Mouse (Mus musculus) forebrain, postnatal 0 days (tissue): Measurements from ENCODE around the gene Naa38. TPM values are rescaled to one million over a fixed set of nuclear protein-coding genes. Genes with fewer than 3 reads are reported as not detected.

Experiments
- ATAC-seq: fragments of 200-750 bp; cut with Nextera tagmentation; 2 replicates; pipeline ENCODE4 v1.8.0; 2017; ENCODE audit warnings: mild to moderate bottlenecking, moderate library complexity
- DNase-seq: peaks from one replicate; pipeline ENCODE4 v3.0.0-alpha.2; 2015
- H3K27ac ChIP-seq: fragments of 300-500 bp; sonication (generic); 2 replicates; pipeline ENCODE4 v1.5.1; 2014; ENCODE audit warnings: low read depth, mild to moderate bottlenecking, antibody characterized with exemption, low read length, moderate library complexity, mixed read lengths
- H3K27me3 ChIP-seq: fragments of 300-500 bp; sonication (generic); 2 replicates; pipeline ENCODE4 v1.6.1; 2014; ENCODE audit warnings: mild to moderate bottlenecking, low read length, mixed read lengths; ENCODE audit not compliant: insufficient read depth
- H3K36me3 ChIP-seq: fragments of 300-500 bp; sonication (generic); 2 replicates; pipeline ENCODE4 v1.6.1; 2014; ENCODE audit warnings: mild to moderate bottlenecking, moderate library complexity; ENCODE audit not compliant: insufficient read depth
- H3K4me1 ChIP-seq: fragments of 300-500 bp; sonication (generic); 2 replicates; pipeline ENCODE4 v1.6.1; 2014; ENCODE audit warnings: antibody characterized with exemption; ENCODE audit not compliant: insufficient read depth
- H3K4me2 ChIP-seq: fragments of 300-500 bp; sonication (generic); 2 replicates; pipeline ENCODE4 v1.6.1; 2014; ENCODE audit warnings: low read depth, mild to moderate bottlenecking, moderate library complexity
- H3K4me3 ChIP-seq: fragments of 300-500 bp; sonication (generic); 2 replicates; pipeline ENCODE4 v1.5.1; 2014; ENCODE audit warnings: low read depth, low read length, mixed read lengths
- H3K9ac ChIP-seq: fragments of 300-500 bp; sonication (generic); 2 replicates; pipeline ENCODE4 v1.6.1; 2014; ENCODE audit warnings: mild to moderate bottlenecking
- H3K9me3 ChIP-seq: fragments of 300-500 bp; sonication (generic); 2 replicates; pipeline ENCODE4 v1.6.1; 2016; ENCODE audit warnings: low read length
- CTCF ChIP-seq: sonication (generic); IDR thresholded peaks from 2 replicates; pipeline ENCODE4 v1.5.1; 2016; ENCODE audit warnings: antibody characterized with exemption, control low read depth, low read depth
- WGBS: fragments of 180-500 bp; shearing (Covaris S2); extraction: QIAGEN DNeasy Blood & Tissue Kit; methylation state at CpG from one replicate; pipeline ENCODE4 v1.1.7; 2014; 5-methylcytosine and 5-hydroxymethylcytosine counted together
- polyA plus RNA-seq: library from polyadenylated mRNA; unstranded; fragments of >200 nt; fragmentation: Nextera tagmentation; extraction: Ambion mirVana; gene quantifications from 2 replicates; pipeline ENCODE4 v1.2.1, GENCODE M21; 2015
- total RNA-seq: library from RNA; depleted of rRNA; stranded (reverse); fragments of >200 nt; gene quantifications from 2 replicates; pipeline ENCODE4 v1.2.3, GENCODE M21; 2014

The Naa38 gene
- total and polyA plus RNA-seq, 2 experiments from 2014 or later: 47.7 to 125 TPM

GRCm38 (mm10) chr11:69401210-69401637 is 5.9 kb downstream of the Naa38 start:
- no peaks in the 10 kb centered on the region for H3K27me3 ChIP-seq
- DNase-seq (peak; percentile 95), ATAC-seq (peak; percentile 83)
- 19% methylated on average over 22 of the region's 22 CpGs for WGBS
- H3K9me3 ChIP-seq: no peaks in the 10 kb centered on the region
- peak overlapping the region; percentile 5; the same call in 1 of the 2 replicates for H3K27ac ChIP-seq
- peaks cover 69% of the 10 kb centered on the region for H3K36me3 ChIP-seq
- TF ChIP-seq CTCF: peak; percentile 96
- no peak overlapping the region for H3K4me3 ChIP-seq
- H3K4me2 ChIP-seq: no peak overlapping the region
- H3K4me1 ChIP-seq: 0 out of 2 replicates have a peak, but pooled peaks cover 6% of the 10 kb centered on the region
- H3K9ac ChIP-seq: no peak overlapping the region

DNA sequence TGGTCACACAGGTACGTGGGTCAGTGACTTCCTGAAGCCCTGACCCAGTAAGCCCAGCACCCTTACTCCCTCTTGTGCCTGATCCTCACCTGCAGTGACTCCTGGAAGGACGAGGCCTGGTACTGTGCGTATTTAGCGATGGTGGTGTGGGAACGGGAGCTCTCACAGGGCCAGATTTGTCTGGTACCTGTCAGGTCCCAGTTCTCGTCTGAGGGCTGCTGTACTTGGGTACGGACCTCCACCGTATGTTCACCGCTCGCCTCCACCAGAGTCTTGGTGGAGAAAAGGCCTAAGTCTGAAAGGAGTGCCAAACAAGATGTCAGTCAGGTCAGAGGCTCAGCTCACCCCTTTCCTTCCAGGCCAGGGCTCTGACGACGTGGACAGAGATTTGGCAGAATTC is 6.7 kb downstream of the Naa38 start:
- Histone ChIP-seq H3K4me2 (no peak overlapping the region), H3K27ac (no peak overlapping the region), H3K4me3 (no peak overlapping the region), H3K9me3 (no peaks in the 10 kb centered on the region), H3K27me3 (no peaks in the 10 kb centered on the region), H3K36me3 (peaks cover 76% of the 10 kb centered on the region), H3K9ac (no peak overlapping the region), H3K4me1 (no peaks in the 10 kb centered on the region)
- WGBS: 87% methylated on average over 12 of the region's 12 CpGs
- TF ChIP-seq CTCF: no peak
- DNase-seq: no peak
- no peak for ATAC-seq

DNA sequence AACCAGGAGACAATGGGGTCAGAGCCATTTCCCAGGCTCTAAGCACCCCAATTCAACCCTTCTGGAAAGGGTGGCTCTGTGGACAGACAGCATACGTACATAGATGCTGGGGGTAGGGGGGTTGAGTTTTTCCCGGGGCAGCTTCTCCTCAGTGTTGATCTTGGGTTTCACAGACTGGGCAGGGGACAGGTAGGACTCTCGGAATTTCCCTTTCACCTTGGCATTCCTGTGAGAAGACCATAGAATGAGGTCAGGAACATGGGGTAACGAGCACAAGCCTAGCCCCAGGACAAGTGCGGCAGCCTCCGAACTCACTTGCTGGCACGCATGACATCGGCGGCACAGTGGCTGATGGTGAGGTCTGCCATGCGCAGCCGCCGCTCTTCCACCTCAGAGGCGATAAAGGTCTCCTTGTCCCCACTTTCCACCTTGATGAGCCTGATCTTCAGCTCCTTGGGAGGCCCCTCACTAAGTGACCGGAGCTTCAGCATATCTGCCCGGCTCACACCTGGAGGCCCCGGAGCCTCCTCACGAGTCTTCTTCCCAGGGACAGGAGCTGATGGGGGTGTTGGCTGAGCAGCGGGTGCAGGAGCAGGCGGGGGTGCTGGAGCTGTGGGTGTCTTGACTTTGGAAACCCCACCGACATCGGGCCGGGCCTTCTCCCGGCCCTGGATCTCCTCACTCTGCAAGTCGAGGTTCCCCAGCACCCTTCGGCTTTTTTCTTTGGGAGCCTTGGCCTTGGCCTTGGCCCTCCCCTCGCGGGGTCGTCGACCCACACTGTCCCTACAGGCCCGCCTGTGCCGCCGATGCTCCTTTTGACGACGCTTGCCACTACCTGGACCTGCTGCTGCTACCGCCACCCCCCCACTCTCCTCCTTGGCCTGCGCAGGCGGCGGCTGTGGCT is 8.7 kb downstream of the Naa38 start:
- no peaks in the 10 kb centered on the region; the same call in 1 of the 2 replicates for H3K4me1 ChIP-seq
- 91% methylated on average over 34 of the region's 38 CpGs for WGBS
- H3K27ac ChIP-seq: no peak overlapping the region
- H3K9me3 ChIP-seq: no peaks in the 10 kb centered on the region
- TF ChIP-seq CTCF: no peak
- ATAC-seq (no peak), DNase-seq (no peak)
- peaks cover 86% of the 10 kb centered on the region for H3K36me3 ChIP-seq
- H3K27me3 ChIP-seq: no peaks in the 10 kb centered on the region
- no peak overlapping the region for H3K9ac ChIP-seq
- no peak overlapping the region for H3K4me3 ChIP-seq
- no peak overlapping the region for H3K4me2 ChIP-seq

DNA sequence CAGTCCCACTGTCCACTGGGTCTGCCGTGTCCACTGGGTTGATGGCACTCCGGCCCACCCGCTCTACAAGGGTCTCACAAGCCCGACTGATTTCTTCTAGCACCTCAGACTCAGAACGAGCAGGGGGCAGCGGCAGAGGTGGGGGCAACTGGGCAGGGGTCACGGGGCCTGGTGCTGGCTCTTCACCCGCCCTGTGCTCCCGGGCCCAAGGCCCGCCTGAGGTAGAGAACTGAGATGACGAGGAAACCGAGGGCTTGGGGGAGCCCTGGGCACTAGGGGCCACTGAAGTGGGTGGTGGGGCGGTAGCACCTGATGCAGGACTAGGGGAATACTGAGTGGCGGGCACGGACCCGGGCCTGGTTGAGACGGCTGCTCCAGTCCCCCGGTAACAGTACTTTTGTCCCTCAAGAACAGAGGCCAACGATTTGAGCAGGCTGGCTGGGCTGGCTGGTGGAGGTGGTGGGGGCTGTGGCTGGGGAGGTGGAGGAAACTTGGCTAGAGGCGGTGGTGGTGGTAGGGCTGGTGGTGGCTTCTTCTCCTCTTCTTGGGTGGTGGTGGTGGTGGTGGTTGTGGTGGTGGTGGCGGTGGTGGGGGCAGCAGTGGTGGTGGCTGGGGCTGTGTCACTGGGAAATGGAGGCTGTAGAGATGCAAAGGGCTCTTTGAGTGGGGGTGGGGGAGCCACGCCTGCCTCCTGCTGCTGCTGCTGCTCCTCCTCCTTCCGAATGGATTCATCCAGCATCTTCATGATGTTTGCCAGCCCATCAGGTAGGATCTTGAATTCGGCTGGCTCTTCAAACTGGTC is 9.5 kb downstream of the Naa38 start:
- Histone ChIP-seq H3K4me2 (no peak overlapping the region), H3K9me3 (no peaks in the 10 kb centered on the region), H3K9ac (no peak overlapping the region), H3K4me1 (no peaks in the 10 kb centered on the region; the same call in 1 of the 2 replicates), H3K4me3 (no peak overlapping the region), H3K27me3 (no peaks in the 10 kb centered on the region), H3K36me3 (peaks cover 80% of the 10 kb centered on the region), H3K27ac (no peak overlapping the region)
- 91% methylated on average over 24 of the region's 24 CpGs for WGBS
- no peak for DNase-seq
- TF ChIP-seq CTCF: no peak
- ATAC-seq: no peak

- H3K27me3 ChIP-seq: no peaks in the 10 kb centered on the region
- no peaks in the 10 kb centered on the region; the same call in 1 of the 2 replicates for H3K4me1 ChIP-seq
- H3K36me3 ChIP-seq: peaks cover 72% of the 10 kb centered on the region
- no peak overlapping the region for H3K9ac ChIP-seq
- no peaks in the 10 kb centered on the region for H3K9me3 ChIP-seq
- WGBS: 91% methylated on average over 24 of the region's 24 CpGs
- no peak for ATAC-seq
- H3K4me2 ChIP-seq: no peak overlapping the region
- no peak for DNase-seq
- TF ChIP-seq CTCF: no peak
- no peak overlapping the region for H3K4me3 ChIP-seq
- H3K27ac ChIP-seq: no peak overlapping the region
Measured at GRCm38 (mm10) chr11:69405397-69406200, 10.3 kb downstream of the Naa38 start.

GRCm38 (mm10) chr11:69406282-69406681 is 11.0 kb downstream of the Naa38 start:
- WGBS: 91% methylated on average over 19 of the region's 19 CpGs
- DNase-seq (no peak), ATAC-seq (no peak)
- Histone ChIP-seq H3K4me3 (no peak overlapping the region), H3K4me2 (no peak overlapping the region), H3K9ac (no peak overlapping the region), H3K27me3 (no peaks in the 10 kb centered on the region), H3K9me3 (no peaks in the 10 kb centered on the region), H3K36me3 (peaks cover 65% of the 10 kb centered on the region), H3K4me1 (no peaks in the 10 kb centered on the region; the same call in 1 of the 2 replicates), H3K27ac (no peak overlapping the region)
- TF ChIP-seq CTCF: no peak
